Mouse (Mus musculus) small intestine, adult 2 months (tissue): ENCODE data around the gene Csmd2.

Experiments used
- CTCF ChIP-seq: fragments of 200-500 bp; IDR thresholded peaks from 2 replicates; pipeline ENCODE4 v1.5.1; 2012; ENCODE audit warnings: low read depth, mild to moderate bottlenecking, control low read depth, inconsistent platforms, low read length, moderate library complexity, mixed read lengths; ENCODE audit not compliant: insufficient replicate concordance, insufficient read length; ENCODE audit errors: extremely low read depth
- POLR2A ChIP-seq: fragments of 200-500 bp; IDR thresholded peaks from 2 replicates; pipeline ENCODE4 v1.6.1; 2012; ENCODE audit warnings: low read depth, mild to moderate bottlenecking, control low read depth, inconsistent platforms, low read length, moderate library complexity

GRCm38 (mm10) chr4:128448831-128449431 is 461.3 kb downstream of the Csmd2 start:
- TF ChIP-seq POLR2A = no peak
- TF ChIP-seq CTCF = no peak
